Mouse (Mus musculus): ENCODE measurements around the gene Rmdn3. TPM values are rescaled to one million over a fixed set of nuclear protein-coding genes. Genes with fewer than 3 reads are reported as not detected.

Rmdn3 gene
- polyA plus RNA-seq, 1 experiment = 20.7 TPM

- Histone ChIP-seq H3K36me3 (ENCODE audit: control insufficient read depth, insufficient read depth) (peaks cover 14% of the 10 kb centered on the region), H3K4me2 (ENCODE audit: low read depth) (no peak overlapping the region), H3K27me3 (ENCODE audit: control insufficient read depth, insufficient read depth, insufficient read length) (no peaks in the 10 kb centered on the region), H3ac (ENCODE audit: control insufficient read depth, insufficient read length) (no peak overlapping the region), H3K79me2 (ENCODE audit: control insufficient read depth, insufficient read depth) (peaks cover 7% of the 10 kb centered on the region), H3K4me3 (no peak overlapping the region)
- TF ChIP-seq TCF12 (IDR thresholded peaks at IDR 0.05; ENCODE audit: insufficient read depth, poor library complexity, severe bottlenecking) (no peak), REST (IDR thresholded peaks at IDR 0.05; ENCODE audit: insufficient read depth, insufficient read length) (peak; percentile 98), MYOD1 (IDR thresholded peaks at IDR 0.05; ENCODE audit: control insufficient read depth in 1 of 3, insufficient read length in 2 of 3, low read depth in 2 of 3) (no peak), MAX (IDR thresholded peaks at IDR 0.05; ENCODE audit: low read depth) (no peak), E2F4 (IDR thresholded peaks at IDR 0.05; ENCODE audit: insufficient read depth) (no peak)
Observed at GRCm38 (mm10) chr2:119108554-119108953, 48.3 kb downstream of the Rmdn3 start.

GRCm38 (mm10) chr2:119106583-119106982 lies 50.3 kb downstream of the Rmdn3 start:
- Histone ChIP-seq H3ac (ENCODE audit: control insufficient read depth, insufficient read length) (no peak overlapping the region), H3K4me2 (ENCODE audit: low read depth) (no peak overlapping the region), H3K4me3 (no peak overlapping the region), H3K36me3 (ENCODE audit: control insufficient read depth, insufficient read depth) (peaks cover 21% of the 10 kb centered on the region), H3K27me3 (ENCODE audit: control insufficient read depth, insufficient read depth, insufficient read length) (no peaks in the 10 kb centered on the region), H3K79me2 (ENCODE audit: control insufficient read depth, insufficient read depth) (no peaks in the 10 kb centered on the region)
- TF ChIP-seq MYOG (IDR thresholded peaks at IDR 0.05; ENCODE audit: control insufficient read depth in 1 of 3, insufficient read depth in 1 of 3, insufficient read length in 2 of 3, low read depth in 2 of 3) (no peak), USF1 (IDR thresholded peaks at IDR 0.05; ENCODE audit: low read depth) (no peak), REST (IDR thresholded peaks at IDR 0.05; ENCODE audit: insufficient read depth, insufficient read length) (no peak), SRF (IDR thresholded peaks at IDR 0.05; ENCODE audit: control insufficient read depth, insufficient read length, low read depth) (no peak), TCF3 (IDR thresholded peaks at IDR 0.05; ENCODE audit: insufficient read length, low read depth) (no peak), TCF12 (IDR thresholded peaks at IDR 0.05; ENCODE audit: insufficient read depth, poor library complexity, severe bottlenecking) (no peak), MYOD1 (IDR thresholded peaks at IDR 0.05; ENCODE audit: control insufficient read depth in 1 of 3, insufficient read length in 2 of 3, low read depth in 2 of 3) (no peak), POLR2A (IDR thresholded peaks at IDR 0.05; ENCODE audit: insufficient read length, low read depth) (no peak), E2F4 (IDR thresholded peaks at IDR 0.05; ENCODE audit: insufficient read depth) (no peak), CEBPB (IDR thresholded peaks at IDR 0.05; ENCODE audit: insufficient read depth, poor library complexity, severe bottlenecking) (no peak), POLR2AphosphoS2 (IDR thresholded peaks at IDR 0.05; ENCODE audit: insufficient read length, low read depth) (no peak), MAX (IDR thresholded peaks at IDR 0.05; ENCODE audit: low read depth) (no peak)

- Histone ChIP-seq H3K4me3 (no peak overlapping the region), H3K36me3 (ENCODE audit: control insufficient read depth, insufficient read depth) (peaks cover 25% of the 10 kb centered on the region), H3K27me3 (ENCODE audit: control insufficient read depth, insufficient read depth, insufficient read length) (no peaks in the 10 kb centered on the region), H3K79me2 (ENCODE audit: control insufficient read depth, insufficient read depth) (no peaks in the 10 kb centered on the region), H3K4me2 (ENCODE audit: low read depth) (no peak overlapping the region), H3ac (ENCODE audit: control insufficient read depth, insufficient read length) (no peak overlapping the region)
- TF ChIP-seq USF1 (IDR thresholded peaks at IDR 0.05; ENCODE audit: low read depth) (no peak), POLR2A (IDR thresholded peaks at IDR 0.05; ENCODE audit: insufficient read length, low read depth) (no peak), CEBPB (IDR thresholded peaks at IDR 0.05; ENCODE audit: insufficient read depth, poor library complexity, severe bottlenecking) (no peak), REST (IDR thresholded peaks at IDR 0.05; ENCODE audit: insufficient read depth, insufficient read length) (no peak), SRF (IDR thresholded peaks at IDR 0.05; ENCODE audit: control insufficient read depth, insufficient read length, low read depth) (no peak), TCF3 (IDR thresholded peaks at IDR 0.05; ENCODE audit: insufficient read length, low read depth) (no peak), E2F4 (IDR thresholded peaks at IDR 0.05; ENCODE audit: insufficient read depth) (no peak), MYOG (IDR thresholded peaks at IDR 0.05; ENCODE audit: control insufficient read depth in 1 of 3, insufficient read depth in 1 of 3, insufficient read length in 2 of 3, low read depth in 2 of 3) (no peak), TCF12 (IDR thresholded peaks at IDR 0.05; ENCODE audit: insufficient read depth, poor library complexity, severe bottlenecking) (no peak), MYOD1 (IDR thresholded peaks at IDR 0.05; ENCODE audit: control insufficient read depth in 1 of 3, insufficient read length in 2 of 3, low read depth in 2 of 3) (no peak), POLR2AphosphoS2 (IDR thresholded peaks at IDR 0.05; ENCODE audit: insufficient read length, low read depth) (no peak), MAX (IDR thresholded peaks at IDR 0.05; ENCODE audit: low read depth) (no peak)
Observed at GRCm38 (mm10) chr2:119101552-119101951, 55.3 kb downstream of the Rmdn3 start.

Other genes starting within 250 kb of the Rmdn3 start
- 25.4 TPM for gene Chst14, start 230.5 kb downstream of the Rmdn3 start, polyA plus RNA-seq (2012; fragmentation: generic; extraction: Trizol)
- gene Ccdc32, start 127.6 kb downstream of the Rmdn3 start, polyA plus RNA-seq (2012; fragmentation: generic; extraction: Trizol) = 10.3 TPM
- gene Rpusd2, start 122.2 kb downstream of the Rmdn3 start, polyA plus RNA-seq (2012; fragmentation: generic; extraction: Trizol) = 3.8 TPM
- 1.4 TPM for gene Knl1, start 109.9 kb downstream of the Rmdn3 start, polyA plus RNA-seq (2012; fragmentation: generic; extraction: Trizol)
- 8.7 TPM for gene Rad51, start 44.2 kb downstream of the Rmdn3 start, polyA plus RNA-seq (2012; fragmentation: generic; extraction: Trizol)
- gene Gchfr, start 10.7 kb upstream of the Rmdn3 start, polyA plus RNA-seq (2012; fragmentation: generic; extraction: Trizol) = 90.4 TPM
- 6.3 TPM for gene Gm14137, start 17.5 kb upstream of the Rmdn3 start, polyA plus RNA-seq (2012; fragmentation: generic; extraction: Trizol)
- gene Zfyve19, start 51.6 kb upstream of the Rmdn3 start, polyA plus RNA-seq (2012; fragmentation: generic; extraction: Trizol) = 23.2 TPM
- gene Dnajc17, start 51.8 kb upstream of the Rmdn3 start, polyA plus RNA-seq (2012; fragmentation: generic; extraction: Trizol) = 17.2 TPM
- 0.13 TPM for gene Ppp1r14d, start 72.9 kb upstream of the Rmdn3 start, polyA plus RNA-seq (2012; fragmentation: generic; extraction: Trizol)
- gene Spint1, start 80.3 kb upstream of the Rmdn3 start, polyA plus RNA-seq (2012; fragmentation: generic; extraction: Trizol) = 0.12 TPM
- gene Rhov, start 114.2 kb upstream of the Rmdn3 start, polyA plus RNA-seq (2012; fragmentation: generic; extraction: Trizol) = 0.35 TPM
- 18.2 TPM for gene Vps18, start 131.7 kb upstream of the Rmdn3 start, polyA plus RNA-seq (2012; fragmentation: generic; extraction: Trizol)
- not detected for gene Dll4, start 168.8 kb upstream of the Rmdn3 start, polyA plus RNA-seq (2012; fragmentation: generic; extraction: Trizol)
- gene Chac1, start 194.2 kb upstream of the Rmdn3 start, polyA plus RNA-seq (2012; fragmentation: generic; extraction: Trizol) = 273 TPM